Mouse (Mus musculus): ENCODE measurements around the gene Xirp1.

DNA sequence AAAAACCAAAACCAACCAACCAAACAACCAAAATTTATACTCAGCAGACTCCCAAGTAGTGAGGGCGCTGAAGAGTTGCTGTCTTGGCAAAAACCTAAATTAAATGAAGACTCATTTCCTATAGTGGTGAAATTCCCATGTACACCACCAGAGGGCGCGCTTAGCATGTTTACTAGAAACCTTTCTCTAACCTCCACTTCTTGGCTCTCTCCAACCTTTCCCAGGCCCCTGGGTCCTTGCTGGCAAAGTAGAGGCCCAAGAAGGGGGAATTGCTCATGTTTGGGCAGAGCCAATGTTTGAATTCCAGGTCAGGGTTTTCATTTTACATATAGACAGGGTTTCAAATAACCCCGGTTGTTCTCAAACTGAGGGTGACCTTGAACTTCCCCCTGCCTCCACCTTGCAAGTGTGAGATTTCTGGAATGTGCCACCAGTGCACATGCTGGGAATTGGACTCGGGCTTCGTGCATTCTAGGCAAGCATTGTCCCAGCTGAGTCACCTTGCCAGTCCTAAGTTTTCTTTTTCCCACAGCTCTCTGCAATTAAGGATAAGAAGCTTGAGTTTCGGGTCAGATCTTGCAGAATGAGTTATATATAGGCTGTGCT lies 3.0 kb downstream of the Xirp1 start:
- TF ChIP-seq CTCF (IDR thresholded peaks at IDR 0.05; ENCODE audit: control insufficient read depth, insufficient read depth, insufficient replicate concordance, low read depth, low read length), result no peak
- no peak for TF ChIP-seq POLR2A (IDR thresholded peaks at IDR 0.05; ENCODE audit: control insufficient read depth, low read depth, low read length)

Data from testis, adult 2 months (tissue).